Mouse (Mus musculus): ENCODE measurements around the gene Olfr1342. TPM values are rescaled to one million over a fixed set of nuclear protein-coding genes. Genes with fewer than 3 reads are reported as not detected.

The Olfr1342 gene
- not detected in 2 replicates for polyA plus RNA-seq (2016; fragmentation: Nextera tagmentation; extraction: Ambion mirVana)

GRCm38 (mm10) chr4:118692412-118692973 lies at the start of gene Olfr1342:
Gene Olfr1342 (minus strand): TSS chr4:118692756.
- H3K9me3 ChIP-seq (replicated peaks): 0 out of 2 replicates have a peak, but pooled peaks cover 2% of the 10 kb centered on the region
- no peaks in the 10 kb centered on the region for H3K36me3 ChIP-seq
- H3K4me1 ChIP-seq (replicated peaks): no peaks in the 10 kb centered on the region
- H3K9ac ChIP-seq: no peak within 1 kb of the TSS
- H3K4me2 ChIP-seq: no peak within 1 kb of the TSS
- H3K27ac ChIP-seq (ENCODE audit: poor library complexity, severe bottlenecking): no peak within 1 kb of the TSS
- H3K4me3 ChIP-seq: no peak within 1 kb of the TSS
- WGBS: 51% methylated on average over 12 of the region's 12 CpGs
- no peak for ATAC-seq (ENCODE audit: insufficient number of reproducible peaks, low FRiP score)
- H3K27me3 ChIP-seq (replicated peaks): peaks cover 4% of the 10 kb centered on the region; the same call in 1 of the 2 replicates

- Histone ChIP-seq H3K9ac (no peak overlapping the region), H3K36me3 (no peaks in the 10 kb centered on the region), H3K4me3 (0 out of 2 replicates have a peak overlapping the region, but pooled peaks have one; percentile 9), H3K9me3 (replicated peaks) (peaks cover 12% of the 10 kb centered on the region), H3K27me3 (replicated peaks) (peaks cover 31% of the 10 kb centered on the region), H3K27ac (ENCODE audit: poor library complexity, severe bottlenecking) (no peak overlapping the region), H3K4me2 (peak overlapping the region; percentile 33), H3K4me1 (replicated peaks) (0 out of 2 replicates have a peak, but pooled peaks cover 5% of the 10 kb centered on the region)
- no peak for ATAC-seq (ENCODE audit: insufficient number of reproducible peaks, low FRiP score)
- WGBS: 6% methylated on average over 16 of the region's 16 CpGs
Measured at GRCm38 (mm10) chr4:118741881-118742280, 49.3 kb upstream of the Olfr1342 start.

- H3K36me3 ChIP-seq: no peaks in the 10 kb centered on the region
- peaks cover 4% of the 10 kb centered on the region; the same call in 1 of the 2 replicates for H3K9me3 ChIP-seq (replicated peaks)
- H3K4me1 ChIP-seq (replicated peaks): 0 out of 2 replicates have a peak, but pooled peaks cover 5% of the 10 kb centered on the region
- 6% methylated on average over 11 of the region's 11 CpGs for WGBS
- H3K27me3 ChIP-seq (replicated peaks): peaks cover 31% of the 10 kb centered on the region
- H3K27ac ChIP-seq (ENCODE audit: poor library complexity, severe bottlenecking): no peak overlapping the region
- H3K4me3 ChIP-seq: no peak overlapping the region
- no peak overlapping the region for H3K9ac ChIP-seq
- H3K4me2 ChIP-seq: peak overlapping the region; percentile 33
- ATAC-seq (ENCODE audit: insufficient number of reproducible peaks, low FRiP score): no peak
Measured at GRCm38 (mm10) chr4:118740988-118741698, 48.6 kb upstream of the Olfr1342 start.

DNA sequence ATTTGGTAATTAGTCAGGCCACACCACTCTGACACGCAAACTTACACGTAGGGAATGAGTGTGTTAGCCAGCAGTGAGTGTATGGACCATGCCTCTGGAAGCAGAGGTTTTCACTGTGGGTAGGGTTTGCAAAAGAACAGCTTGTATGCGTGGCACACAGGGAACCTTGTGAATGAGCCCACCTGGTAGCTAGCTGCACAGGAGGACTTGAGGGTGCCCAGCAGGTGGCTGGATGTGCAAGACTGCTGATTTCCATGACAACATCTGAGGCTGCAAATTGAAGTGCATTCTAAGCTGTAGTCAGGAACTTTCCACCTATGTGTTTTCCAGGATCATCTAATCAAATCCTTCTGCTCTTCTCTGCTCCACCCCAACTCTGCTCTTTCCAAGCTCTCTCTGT lies 47.0 kb upstream of the Olfr1342 start:
- Histone ChIP-seq H3K4me1 (replicated peaks) (0 out of 2 replicates have a peak, but pooled peaks cover 5% of the 10 kb centered on the region), H3K9ac (no peak overlapping the region), H3K9me3 (replicated peaks) (0 out of 2 replicates have a peak, but pooled peaks cover 3% of the 10 kb centered on the region), H3K36me3 (no peaks in the 10 kb centered on the region), H3K4me2 (no peak overlapping the region), H3K27ac (ENCODE audit: poor library complexity, severe bottlenecking) (no peak overlapping the region), H3K4me3 (no peak overlapping the region), H3K27me3 (replicated peaks) (peaks cover 31% of the 10 kb centered on the region)
- ATAC-seq (ENCODE audit: insufficient number of reproducible peaks, low FRiP score): no peak
- WGBS: 52% methylated on average over 3 of the region's 3 CpGs

DNA sequence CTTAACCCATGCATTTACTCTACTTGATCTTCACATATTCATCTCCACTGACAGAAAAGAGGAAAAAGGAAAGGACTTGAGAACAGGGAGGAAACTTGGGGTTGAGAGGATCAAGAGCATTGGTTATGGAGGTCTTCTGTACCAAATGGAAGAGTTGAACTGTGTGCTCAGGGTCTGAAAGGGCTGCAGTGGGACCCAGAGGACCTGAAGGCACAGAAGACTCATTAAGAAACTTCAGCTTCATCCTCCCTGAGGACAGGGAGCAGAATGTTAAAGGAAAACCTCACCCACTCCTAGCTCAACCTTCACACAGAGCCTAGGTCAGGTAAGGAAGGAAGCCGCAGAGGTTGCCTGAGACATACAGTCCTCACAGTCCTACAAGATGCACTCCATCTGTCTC lies 39.3 kb upstream of the Olfr1342 start, which contains the start of gene Olfr1339:
Olfr1339 (plus strand) TSS at position 301 of the 400 bp plus-strand sequence.
- no peak within 1 kb of the TSS for H3K27ac ChIP-seq (ENCODE audit: poor library complexity, severe bottlenecking)
- WGBS: 89% methylated on average over 1 of the region's 1 CpGs
- no peak within 1 kb of the TSS for H3K4me3 ChIP-seq
- no peak for ATAC-seq (ENCODE audit: insufficient number of reproducible peaks, low FRiP score)
- H3K4me1 ChIP-seq (replicated peaks): no peaks in the 10 kb centered on the region
- no peaks in the 10 kb centered on the region for H3K36me3 ChIP-seq
- no peak within 1 kb of the TSS for H3K9ac ChIP-seq
- no peak within 1 kb of the TSS for H3K4me2 ChIP-seq
- no peaks in the 10 kb centered on the region for H3K27me3 ChIP-seq (replicated peaks)
- no peaks in the 10 kb centered on the region for H3K9me3 ChIP-seq (replicated peaks)

GRCm38 (mm10) chr4:118721742-118722483 lies 29.4 kb upstream of the Olfr1342 start:
- no peak for ATAC-seq (ENCODE audit: insufficient number of reproducible peaks, low FRiP score)
- H3K4me3 ChIP-seq: no peak overlapping the region
- H3K36me3 ChIP-seq: no peaks in the 10 kb centered on the region
- H3K9me3 ChIP-seq (replicated peaks): no peaks in the 10 kb centered on the region
- H3K4me1 ChIP-seq (replicated peaks): no peaks in the 10 kb centered on the region
- no peak overlapping the region for H3K4me2 ChIP-seq
- 44% methylated on average over 10 of the region's 10 CpGs for WGBS
- H3K27me3 ChIP-seq (replicated peaks): no peaks in the 10 kb centered on the region
- H3K9ac ChIP-seq: no peak overlapping the region
- H3K27ac ChIP-seq (ENCODE audit: poor library complexity, severe bottlenecking): no peak overlapping the region

GRCm38 (mm10) chr4:118719838-118720237 lies 27.3 kb upstream of the Olfr1342 start, which contains the start of gene Olfr1340:
Gene Olfr1340 (plus strand): TSS chr4:118720138.
- Histone ChIP-seq H3K4me2 (no peak within 1 kb of the TSS), H3K27me3 (replicated peaks) (no peaks in the 10 kb centered on the region), H3K9ac (no peak within 1 kb of the TSS), H3K27ac (ENCODE audit: poor library complexity, severe bottlenecking) (no peak within 1 kb of the TSS), H3K9me3 (replicated peaks) (no peaks in the 10 kb centered on the region), H3K4me3 (no peak within 1 kb of the TSS), H3K4me1 (replicated peaks) (no peaks in the 10 kb centered on the region), H3K36me3 (no peaks in the 10 kb centered on the region)
- ATAC-seq (ENCODE audit: insufficient number of reproducible peaks, low FRiP score): no peak

GRCm38 (mm10) chr4:118711656-118712055 lies 19.1 kb upstream of the Olfr1342 start:
- Histone ChIP-seq H3K4me1 (replicated peaks) (no peaks in the 10 kb centered on the region), H3K27ac (ENCODE audit: poor library complexity, severe bottlenecking) (no peak overlapping the region), H3K27me3 (replicated peaks) (0 out of 2 replicates have a peak, but pooled peaks cover 3% of the 10 kb centered on the region), H3K4me3 (no peak overlapping the region), H3K36me3 (no peaks in the 10 kb centered on the region), H3K4me2 (no peak overlapping the region), H3K9me3 (replicated peaks) (no peaks in the 10 kb centered on the region), H3K9ac (no peak overlapping the region)
- ATAC-seq (ENCODE audit: insufficient number of reproducible peaks, low FRiP score): no peak
- WGBS: 65% methylated on average over 1 of the region's 1 CpGs

- H3K4me1 ChIP-seq (replicated peaks): no peaks in the 10 kb centered on the region
- no peak for ATAC-seq (ENCODE audit: insufficient number of reproducible peaks, low FRiP score)
- H3K27me3 ChIP-seq (replicated peaks): 0 out of 2 replicates have a peak, but pooled peaks cover 3% of the 10 kb centered on the region
- H3K36me3 ChIP-seq: no peaks in the 10 kb centered on the region
- no peak overlapping the region for H3K4me2 ChIP-seq
- H3K4me3 ChIP-seq: no peak overlapping the region
- H3K27ac ChIP-seq (ENCODE audit: poor library complexity, severe bottlenecking): no peak overlapping the region
- H3K9me3 ChIP-seq (replicated peaks): no peaks in the 10 kb centered on the region
- H3K9ac ChIP-seq: no peak overlapping the region
- WGBS: 74% methylated on average over 5 of the region's 5 CpGs
Measured at GRCm38 (mm10) chr4:118708086-118708485, 15.5 kb upstream of the Olfr1342 start.

DNA sequence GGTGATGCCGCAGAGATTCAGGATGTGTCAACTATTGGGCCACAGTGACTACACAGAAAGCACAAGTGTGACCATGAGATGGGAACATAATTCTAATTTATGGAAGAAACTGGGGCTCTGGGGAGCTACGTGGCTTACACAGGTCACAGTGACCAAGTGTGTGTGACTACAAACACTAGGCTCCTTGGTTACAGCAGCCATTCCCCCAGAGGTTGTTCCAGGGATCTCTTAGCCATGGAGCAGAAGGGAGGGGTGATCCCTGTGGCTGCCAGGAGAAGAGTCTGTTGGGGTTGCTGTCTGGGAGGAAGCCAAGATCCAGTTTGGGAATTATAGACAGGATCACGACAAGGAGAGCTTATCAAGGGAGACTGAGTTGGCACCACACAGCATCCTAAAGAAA lies 10.7 kb upstream of the Olfr1342 start, which contains the start of gene Olfr1341:
Olfr1341 (plus strand) TSS at position 301 of the 400 bp plus-strand sequence.
- 70% methylated on average over 3 of the region's 3 CpGs for WGBS
- H3K9me3 ChIP-seq (replicated peaks): no peaks in the 10 kb centered on the region
- H3K4me2 ChIP-seq: no peak within 1 kb of the TSS
- no peaks in the 10 kb centered on the region for H3K4me1 ChIP-seq (replicated peaks)
- H3K27ac ChIP-seq (ENCODE audit: poor library complexity, severe bottlenecking): no peak within 1 kb of the TSS
- no peak within 1 kb of the TSS for H3K4me3 ChIP-seq
- H3K36me3 ChIP-seq: no peaks in the 10 kb centered on the region
- 0 out of 2 replicates have a peak, but pooled peaks cover 3% of the 10 kb centered on the region for H3K27me3 ChIP-seq (replicated peaks)
- no peak for ATAC-seq (ENCODE audit: insufficient number of reproducible peaks, low FRiP score)
- no peak within 1 kb of the TSS for H3K9ac ChIP-seq

DNA sequence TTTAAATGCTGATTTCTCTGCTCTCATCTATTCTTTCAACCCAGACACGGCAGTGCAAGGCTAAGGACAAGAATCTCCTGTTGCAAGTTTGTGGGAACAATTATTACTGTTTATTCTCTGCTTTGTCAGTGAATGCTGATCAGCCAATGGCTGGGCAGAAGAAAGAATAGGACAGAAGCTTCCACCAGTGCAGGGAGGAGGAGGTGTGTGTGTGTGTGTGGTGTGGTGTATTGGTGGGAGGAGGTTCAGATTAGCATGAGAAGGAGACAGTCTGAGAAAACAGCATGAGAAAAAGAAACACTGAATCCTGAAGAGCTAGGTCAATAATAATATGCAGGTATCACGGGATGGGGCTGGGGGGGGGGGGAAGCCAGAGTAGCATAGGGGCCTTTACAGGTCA lies 1.3 kb upstream of the Olfr1342 start:
- Histone ChIP-seq H3K9me3 (replicated peaks) (no peaks in the 10 kb centered on the region), H3K4me1 (replicated peaks) (no peaks in the 10 kb centered on the region), H3K27ac (ENCODE audit: poor library complexity, severe bottlenecking) (no peak overlapping the region), H3K4me3 (no peak overlapping the region), H3K27me3 (replicated peaks) (peaks cover 4% of the 10 kb centered on the region; the same call in 1 of the 2 replicates), H3K36me3 (no peaks in the 10 kb centered on the region), H3K4me2 (no peak overlapping the region), H3K9ac (no peak overlapping the region)
- no peak for ATAC-seq (ENCODE audit: insufficient number of reproducible peaks, low FRiP score)
- 40% methylated on average over 2 of the region's 2 CpGs for WGBS

All from heart, embryonic 12.5 days (tissue).